Mouse (Mus musculus): ENCODE measurements at regions not wholly inside any gene's neighbourhood (a gene's known extent, or its start where the extent isn't known, plus 50 kb on each side); places are given as distances from the start of the nearest gene placed in this dataset.

DNA sequence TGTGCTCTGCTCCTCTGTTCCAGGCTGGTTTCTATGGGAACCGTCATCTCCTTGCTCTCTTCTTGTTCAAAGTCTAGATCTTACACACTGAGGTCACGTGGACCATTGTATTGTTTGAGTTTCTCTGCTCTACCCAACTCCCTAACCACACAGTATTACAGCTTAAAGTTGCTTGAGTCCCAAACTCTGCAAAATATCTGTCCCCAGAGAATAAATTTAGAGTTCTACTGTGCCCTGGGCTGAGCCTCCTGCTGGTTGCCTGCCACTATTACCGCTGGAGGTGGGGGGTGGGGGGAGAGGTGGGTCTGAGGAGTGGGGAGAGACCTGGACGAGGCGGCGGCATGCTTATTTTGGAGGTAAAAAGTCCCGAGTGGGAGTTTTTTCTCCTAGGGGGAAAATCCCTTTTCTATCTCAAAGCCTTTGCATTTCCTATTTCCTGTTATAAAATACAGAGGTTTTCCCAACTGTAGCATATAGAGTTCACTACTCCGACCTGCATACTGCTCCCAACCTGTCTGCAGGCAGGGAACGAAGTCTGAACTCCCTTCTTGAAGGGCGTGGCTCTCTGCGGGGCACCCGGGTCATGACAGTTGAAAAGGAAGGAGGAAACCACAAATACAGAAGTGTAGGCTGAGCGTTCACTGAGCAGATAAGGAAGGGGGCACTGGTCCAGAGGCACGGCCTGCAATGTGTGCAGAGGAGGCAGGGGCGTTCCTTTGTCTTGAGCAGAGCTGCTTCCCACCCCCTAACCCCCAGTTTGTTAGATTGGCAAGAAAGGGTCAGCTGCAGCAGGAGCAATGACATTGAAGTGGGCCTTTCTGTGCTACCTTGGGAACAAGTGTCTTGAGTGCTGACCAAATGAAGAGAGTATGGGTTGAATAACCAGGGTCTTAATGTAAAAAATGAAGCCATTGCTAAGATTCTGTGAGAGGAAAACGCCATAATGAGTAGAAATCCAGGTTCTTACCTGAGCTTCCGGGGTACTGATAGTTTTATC, 188.7 kb downstream of the Akap7 start:
- intact Hi-C loops (cut with DNase I) = no loop called here
- no peak for DNase-seq (ENCODE audit: low spot score in 2 of 2)

GRCm38 (mm10) chr10:25114316-25114715, 187.0 kb upstream of the Arg1 start:
- no peak for DNase-seq (ENCODE audit: low spot score in 2 of 2)
- intact Hi-C loops (cut with DNase I) = no loop called here

- intact Hi-C loops (cut with DNase I) = no loop called here
- no peak for DNase-seq (ENCODE audit: low spot score in 2 of 2)
These were observed 185.3 kb upstream of the Arg1 start for GRCm38 (mm10) chr10:25112449-25113171.

GRCm38 (mm10) chr10:25111636-25112422, 184.5 kb upstream of the Arg1 start:
- intact Hi-C loops (cut with DNase I) = no loop called here
- DNase-seq (ENCODE audit: low spot score in 2 of 2) = peak; percentile 16 to 17

- DNase-seq (ENCODE audit: low spot score in 2 of 2) = no peak
- intact Hi-C loops (cut with DNase I) = no loop called here
These were observed 183.9 kb upstream of the Arg1 start for GRCm38 (mm10) chr10:25111181-25111580.

GRCm38 (mm10) chr10:25098070-25098469, 170.8 kb upstream of the Arg1 start:
- intact Hi-C loops (cut with DNase I) = no loop called here
- no peak for DNase-seq (ENCODE audit: low spot score in 2 of 2)

- DNase-seq (ENCODE audit: low spot score in 2 of 2) = no peak
- intact Hi-C loops (cut with DNase I) = no loop called here
These were observed 162.6 kb upstream of the Arg1 start for GRCm38 (mm10) chr10:25089705-25090386.

DNA sequence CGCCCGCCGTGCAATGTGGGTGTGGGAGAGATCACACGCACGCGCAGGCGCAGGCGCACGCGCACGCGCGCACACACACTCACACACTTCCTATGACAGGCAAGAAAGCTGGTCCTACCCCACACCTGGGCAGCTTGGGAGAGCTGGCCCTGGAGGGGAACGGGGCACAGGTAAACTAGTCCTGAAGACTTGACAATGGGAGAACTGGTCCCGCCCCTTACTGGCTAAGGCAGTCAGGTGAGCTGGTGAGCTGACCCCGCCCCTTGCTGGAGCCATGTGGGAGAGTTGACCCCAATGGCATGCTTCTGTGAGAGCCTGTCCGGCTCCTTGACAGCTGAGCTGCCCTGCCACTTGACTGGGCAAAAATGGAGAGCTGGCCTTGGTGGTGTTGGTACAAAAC, 159.5 kb upstream of the Arg1 start:
- no peak for DNase-seq (ENCODE audit: low spot score in 2 of 2)
- intact Hi-C loops (cut with DNase I) = no loop called here

GRCm38 (mm10) chr10:25082930-25083329, 155.6 kb upstream of the Arg1 start:
- no peak for DNase-seq (ENCODE audit: low spot score in 2 of 2)
- intact Hi-C loops (cut with DNase I) = no loop called here

- DNase-seq (ENCODE audit: low spot score in 2 of 2) = no peak
- intact Hi-C loops (cut with DNase I) = no loop called here
These were observed 145.3 kb upstream of the Arg1 start for GRCm38 (mm10) chr10:25072617-25073016.

DNA sequence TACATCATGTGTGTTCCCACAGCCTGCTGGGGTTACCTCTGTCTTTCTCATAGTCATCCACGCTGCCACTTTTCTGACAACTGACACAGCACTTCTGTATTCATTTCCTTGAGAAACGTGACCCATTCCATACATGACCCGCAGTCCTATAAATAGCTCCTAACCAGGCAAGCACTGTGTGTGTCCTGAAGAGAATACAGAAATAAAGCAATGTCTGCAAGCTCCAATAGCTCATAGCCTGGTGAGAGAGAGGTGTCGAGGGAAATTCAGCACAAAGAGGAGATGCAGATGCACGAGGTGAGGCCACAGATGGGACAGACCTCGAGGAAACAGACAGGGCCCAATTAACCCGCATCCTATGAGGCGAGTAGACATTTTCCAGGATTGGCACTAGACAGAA, 141.0 kb upstream of the Arg1 start:
- intact Hi-C loops (cut with DNase I) = no loop called here
- no peak for DNase-seq (ENCODE audit: low spot score in 2 of 2)

DNA sequence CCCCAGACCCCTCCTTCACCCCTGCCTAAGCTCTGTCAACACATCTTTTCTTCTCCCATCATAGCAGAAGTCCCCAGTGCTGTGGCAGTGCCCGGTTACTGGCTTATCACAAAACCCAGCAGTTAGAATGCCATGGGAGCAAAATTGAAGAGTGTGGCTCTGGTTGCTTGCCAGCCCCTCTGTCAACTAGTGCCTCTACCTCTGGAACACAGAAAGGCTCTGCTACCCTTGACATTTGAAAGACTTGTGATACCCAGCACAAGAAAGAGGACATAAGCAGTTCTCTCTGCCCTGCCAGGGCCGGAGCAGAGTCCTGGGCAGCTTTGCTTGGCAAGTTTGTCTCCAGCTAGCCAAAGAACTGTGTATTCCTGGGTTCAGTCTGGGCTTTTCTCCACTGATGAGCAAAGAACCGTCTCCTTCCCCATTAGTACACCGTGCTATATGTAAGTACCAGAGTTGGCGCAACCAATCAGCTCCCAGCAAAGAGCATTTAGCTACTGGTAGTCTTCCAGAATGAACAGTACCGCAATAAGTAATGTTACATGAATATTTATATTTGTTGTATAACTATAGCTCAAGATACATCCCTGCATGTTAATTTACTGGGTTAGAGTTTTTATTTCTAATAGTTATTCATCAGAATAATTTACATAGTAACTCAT, 137.5 kb upstream of the Arg1 start:
- intact Hi-C loops (cut with DNase I) = no loop called here
- DNase-seq (ENCODE audit: low spot score in 2 of 2) = peak in 1 of 2 experiments; percentile 5

- intact Hi-C loops (cut with DNase I) = no loop called here
- DNase-seq (ENCODE audit: low spot score in 2 of 2) = no peak
These were observed 134.2 kb upstream of the Arg1 start for GRCm38 (mm10) chr10:25061402-25062055.

- DNase-seq (ENCODE audit: low spot score in 2 of 2) = no peak
- intact Hi-C loops (cut with DNase I) = no loop called here
These were observed 131.4 kb upstream of the Arg1 start for GRCm38 (mm10) chr10:25058694-25059093.

- intact Hi-C loops (cut with DNase I) = no loop called here
- DNase-seq (ENCODE audit: low spot score in 2 of 2) = no peak
These were observed 124.7 kb upstream of the Arg1 start for GRCm38 (mm10) chr10:25051998-25052397.

- intact Hi-C loops (cut with DNase I) = no loop called here
These were observed 124.1 kb upstream of the Arg1 start for GRCm38 (mm10) chr10:25051368-25051874.

GRCm38 (mm10) chr10:25041221-25041620, 113.9 kb upstream of the Arg1 start:
- DNase-seq (ENCODE audit: low spot score in 2 of 2) = no peak
- intact Hi-C loops (cut with DNase I) = no loop called here

More at GRCm38 (mm10) chr10:25051368-25051874, 124.1 kb upstream of the Arg1 start:
- DNase-seq (ENCODE audit: low spot score in 2 of 2) = no peak

GRCm38 (mm10) chr10:25039926-25040325, 112.6 kb upstream of the Arg1 start:
- intact Hi-C loops (cut with DNase I) = no loop called here
- DNase-seq (ENCODE audit: low spot score in 2 of 2) = no peak
